Mouse (Mus musculus): ENCODE results near the gene Tcam1.

GRCm38 (mm10) chr11:106290376-106290775, 13.9 kb downstream of the Tcam1 start:
- TF ChIP-seq CTCF (IDR thresholded peaks at IDR 0.05; ENCODE audit: extremely low read depth, insufficient read depth, insufficient read length, insufficient replicate concordance): no peak
- TF ChIP-seq POLR2A (IDR thresholded peaks at IDR 0.05; ENCODE audit: low read depth, low read length): no peak

All from spleen, adult 2 months (tissue).